Mouse (Mus musculus) kidney, postnatal 0 days (tissue): ENCODE measurements around the gene Capn3. TPM values are rescaled to one million over a fixed set of nuclear protein-coding genes. Genes with fewer than 3 reads are reported as not detected.

ENCODE experiments used
- ATAC-seq: fragments of 200-750 bp; cut with Nextera tagmentation; replicated peaks from 2 replicates; pipeline ENCODE4 v1.8.0; 2017; ENCODE audit warnings: low read depth, moderate number of reproducible peaks, moderate TSS enrichment, moderate library complexity; ENCODE audit not compliant: low FRiP score
- DNase-seq: peaks from one replicate; pipeline ENCODE4 v3.0.0-alpha.2; 2016; ENCODE audit warnings: low spot score
- H3K27ac ChIP-seq: fragments of 300-500 bp; sonication (generic); 2 replicates; pipeline ENCODE4 v1.5.1; 2014; ENCODE audit warnings: mild to moderate bottlenecking
- H3K27me3 ChIP-seq: fragments of 300-500 bp; sonication (generic); 2 replicates; pipeline ENCODE4 v1.6.1; 2014; ENCODE audit warnings: low read length, mixed read lengths; ENCODE audit not compliant: insufficient read depth
- H3K36me3 ChIP-seq: fragments of 300-500 bp; sonication (generic); 2 replicates; pipeline ENCODE4 v1.6.1; 2014; ENCODE audit warnings: low read length, mixed read lengths; ENCODE audit not compliant: insufficient read depth
- H3K4me1 ChIP-seq: fragments of 300-500 bp; sonication (generic); replicated peaks from 2 replicates; pipeline ENCODE4 v1.6.1; 2014; ENCODE audit warnings: antibody characterized with exemption, low read length, mixed read lengths; ENCODE audit not compliant: insufficient read depth
- H3K4me2 ChIP-seq: fragments of 300-500 bp; sonication (generic); 2 replicates; pipeline ENCODE4 v1.6.1; 2014; ENCODE audit warnings: mild to moderate bottlenecking, low read length, moderate library complexity, mixed read lengths
- H3K4me3 ChIP-seq: fragments of 300-500 bp; sonication (generic); replicated peaks from 2 replicates; pipeline ENCODE4 v1.5.1; 2014; ENCODE audit warnings: low read depth, low read length
- H3K9ac ChIP-seq: fragments of 300-500 bp; sonication (generic); 2 replicates; pipeline ENCODE4 v1.6.1; 2014; ENCODE audit warnings: low read depth, low read length
- H3K9me3 ChIP-seq: fragments of 300-500 bp; sonication (generic); replicated peaks from 2 replicates; pipeline ENCODE4 v1.6.1; 2016; ENCODE audit warnings: low read length, inconsistent platforms, mixed read lengths
- CTCF ChIP-seq: IDR thresholded peaks from 2 replicates; pipeline ENCODE4 v1.5.1; 2016; ENCODE audit warnings: antibody characterized with exemption, low read depth, mild to moderate bottlenecking, moderate library complexity
- WGBS: fragments of 180-500 bp; shearing (Covaris S2); extraction: QIAGEN DNeasy Blood & Tissue Kit; methylation state at CpG from one replicate; pipeline ENCODE4 v1.1.7; 2014; 5-methylcytosine and 5-hydroxymethylcytosine counted together
- polyA plus RNA-seq: library from polyadenylated mRNA; unstranded; fragments of >200 nt; fragmentation: Nextera tagmentation; extraction: Ambion mirVana; gene quantifications from 2 replicates; pipeline ENCODE4 v1.2.1, GENCODE M21; 2015

Capn3 gene
- polyA plus RNA-seq, 1 experiment from 2014 or later: 1.6 TPM

GRCm38 (mm10) chr2:120476277-120477087 is 20.7 kb downstream of the Capn3 start:
- ATAC-seq (no peak), DNase-seq (no peak)
- no peak overlapping the region for H3K27ac ChIP-seq
- TF ChIP-seq CTCF: no peak
- no peak overlapping the region for H3K9ac ChIP-seq
- no peaks in the 10 kb centered on the region for H3K9me3 ChIP-seq
- H3K27me3 ChIP-seq: no peaks in the 10 kb centered on the region
- H3K36me3 ChIP-seq: no peaks in the 10 kb centered on the region
- no peaks in the 10 kb centered on the region for H3K4me1 ChIP-seq
- WGBS: 84% methylated on average over 13 of the region's 13 CpGs
- H3K4me3 ChIP-seq: no peak overlapping the region
- no peak overlapping the region for H3K4me2 ChIP-seq

- Histone ChIP-seq H3K4me3 (no peak overlapping the region), H3K4me2 (no peak overlapping the region), H3K27ac (no peak overlapping the region), H3K27me3 (no peaks in the 10 kb centered on the region), H3K9ac (no peak overlapping the region), H3K4me1 (no peaks in the 10 kb centered on the region), H3K36me3 (no peaks in the 10 kb centered on the region), H3K9me3 (no peaks in the 10 kb centered on the region)
- ATAC-seq (no peak), DNase-seq (peak; percentile 85)
- TF ChIP-seq CTCF: peak; percentile 82
- 58% methylated on average over 3 of the region's 3 CpGs for WGBS
Observed at GRCm38 (mm10) chr2:120478600-120478999, 22.8 kb downstream of the Capn3 start.

- 50% methylated on average over 8 of the region's 8 CpGs for WGBS
- no peak for TF ChIP-seq CTCF
- Histone ChIP-seq H3K27me3 (no peaks in the 10 kb centered on the region), H3K4me2 (no peak overlapping the region), H3K4me1 (no peaks in the 10 kb centered on the region), H3K27ac (no peak overlapping the region), H3K9ac (no peak overlapping the region), H3K36me3 (no peaks in the 10 kb centered on the region), H3K9me3 (no peaks in the 10 kb centered on the region), H3K4me3 (no peak overlapping the region)
- ATAC-seq: no peak
- no peak for DNase-seq
Observed at GRCm38 (mm10) chr2:120481921-120482320, 26.1 kb downstream of the Capn3 start.

GRCm38 (mm10) chr2:120482506-120483389 is 26.9 kb downstream of the Capn3 start:
- 46% methylated on average over 8 of the region's 8 CpGs for WGBS
- Histone ChIP-seq H3K27me3 (no peaks in the 10 kb centered on the region), H3K27ac (peak overlapping the region; percentile 39; the same call in 1 of the 2 replicates), H3K4me3 (no peak overlapping the region), H3K9me3 (no peaks in the 10 kb centered on the region), H3K36me3 (no peaks in the 10 kb centered on the region), H3K9ac (no peak overlapping the region), H3K4me1 (no peaks in the 10 kb centered on the region), H3K4me2 (no peak overlapping the region)
- peak; percentile 58; the same call in 1 of the 2 replicates for ATAC-seq
- DNase-seq: peak; percentile 24
- TF ChIP-seq CTCF: no peak

GRCm38 (mm10) chr2:120484241-120484640 is 28.4 kb downstream of the Capn3 start:
- no peak overlapping the region for H3K4me3 ChIP-seq
- no peak for DNase-seq
- no peak for TF ChIP-seq CTCF
- no peak overlapping the region for H3K4me2 ChIP-seq
- H3K4me1 ChIP-seq: no peaks in the 10 kb centered on the region
- H3K27ac ChIP-seq: no peak overlapping the region
- no peaks in the 10 kb centered on the region for H3K9me3 ChIP-seq
- H3K9ac ChIP-seq: no peak overlapping the region
- no peaks in the 10 kb centered on the region for H3K36me3 ChIP-seq
- H3K27me3 ChIP-seq: no peaks in the 10 kb centered on the region
- no peak for ATAC-seq
- 91% methylated on average over 3 of the region's 3 CpGs for WGBS

- Histone ChIP-seq H3K9me3 (no peaks in the 10 kb centered on the region), H3K4me3 (no peak overlapping the region), H3K27ac (no peak overlapping the region), H3K36me3 (no peaks in the 10 kb centered on the region), H3K4me2 (no peak overlapping the region), H3K4me1 (no peaks in the 10 kb centered on the region), H3K27me3 (no peaks in the 10 kb centered on the region), H3K9ac (no peak overlapping the region)
- ATAC-seq (no peak), DNase-seq (no peak)
- 34% methylated on average over 4 of the region's 4 CpGs for WGBS
- TF ChIP-seq CTCF: no peak
Observed at GRCm38 (mm10) chr2:120493254-120493653, 37.4 kb downstream of the Capn3 start.
